Mouse (Mus musculus): ENCODE measurements around the gene Lrguk. TPM values are rescaled to one million over a fixed set of nuclear protein-coding genes. Genes with fewer than 3 reads are reported as not detected.

The Lrguk gene
- total and polyA plus RNA-seq, 2 experiments from 2014 or later = 0.19 TPM; not detected in 1

- TF ChIP-seq CTCF (IDR thresholded peaks at IDR 0.05; ENCODE audit: low read depth) = no peak
- no peak for TF ChIP-seq EP300 (IDR thresholded peaks at IDR 0.05; ENCODE audit: low read depth)
- H3K9ac ChIP-seq (replicated peaks; ENCODE audit: low read depth, low read length) = no peak overlapping the region; the same call in 1 of the 2 replicates
- no peak overlapping the region for H3K4me2 ChIP-seq (ENCODE audit: low read depth, low read length)
- H3K4me1 ChIP-seq (ENCODE audit: control insufficient read depth, insufficient read depth) = peaks cover 21% of the 10 kb centered on the region
- 34% methylated on average over 3 of the region's 3 CpGs for WGBS
- DNase-seq (ENCODE audit: low spot score) (no peak), ATAC-seq (ENCODE audit: insufficient read depth, low read depth) (no peak)
- peak overlapping the region; percentile 56; the same call in 1 of the 2 replicates for H3K27ac ChIP-seq (ENCODE audit: low read depth)
- no peak overlapping the region for H3K4me3 ChIP-seq (ENCODE audit: low read depth, low read length)
- peaks cover 25% of the 10 kb centered on the region for H3K36me3 ChIP-seq (replicated peaks; ENCODE audit: control insufficient read depth, insufficient read depth, low read length)
- H3K9me3 ChIP-seq (replicated peaks; ENCODE audit: control insufficient read depth, low read length) = no peaks in the 10 kb centered on the region
- no peaks in the 10 kb centered on the region for H3K27me3 ChIP-seq (ENCODE audit: control insufficient read depth, insufficient read depth, low read length)
Observed at GRCm38 (mm10) chr6:34154202-34154601, 125.0 kb downstream of the Lrguk start.

DNA sequence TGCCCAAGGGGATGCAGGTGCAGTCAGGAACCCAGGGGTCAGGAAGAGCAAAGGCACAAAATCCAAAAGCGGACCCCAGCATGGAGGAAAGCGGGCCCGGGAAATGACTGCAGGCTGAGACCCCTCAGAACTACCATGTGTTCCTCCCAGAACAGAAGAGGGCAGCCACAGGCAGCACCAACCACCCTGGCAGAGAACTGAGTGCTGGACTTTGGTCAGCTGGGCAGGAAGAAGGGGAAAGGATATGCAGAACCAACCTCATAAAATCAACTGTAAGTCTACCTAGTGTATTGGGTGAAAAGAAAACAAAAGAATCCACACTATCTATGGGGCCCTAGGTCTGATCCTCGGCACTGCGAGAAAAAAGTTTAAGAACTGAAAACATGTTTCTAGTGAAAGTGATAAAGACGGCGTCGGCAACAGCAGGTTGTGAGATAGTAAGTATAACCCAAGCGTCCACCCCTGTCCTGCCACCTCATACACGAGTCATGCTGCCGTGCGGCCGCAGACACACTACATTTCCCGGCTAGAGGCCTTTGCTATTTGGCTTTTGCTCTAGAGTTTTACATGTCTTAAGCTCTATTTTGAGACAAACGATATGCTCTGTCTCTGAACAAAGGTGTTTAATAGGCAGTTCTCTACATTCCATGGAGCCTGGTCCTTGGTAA lies 126.0 kb downstream of the Lrguk start:
- H3K4me3 ChIP-seq (ENCODE audit: low read depth, low read length) = no peak overlapping the region
- no peak for TF ChIP-seq CTCF (IDR thresholded peaks at IDR 0.05; ENCODE audit: low read depth)
- no peak for TF ChIP-seq EP300 (IDR thresholded peaks at IDR 0.05; ENCODE audit: low read depth)
- H3K9me3 ChIP-seq (replicated peaks; ENCODE audit: control insufficient read depth, low read length) = no peaks in the 10 kb centered on the region
- H3K27me3 ChIP-seq (ENCODE audit: control insufficient read depth, insufficient read depth, low read length) = no peaks in the 10 kb centered on the region
- H3K4me1 ChIP-seq (ENCODE audit: control insufficient read depth, insufficient read depth) = peaks cover 21% of the 10 kb centered on the region
- peaks cover 36% of the 10 kb centered on the region for H3K36me3 ChIP-seq (replicated peaks; ENCODE audit: control insufficient read depth, insufficient read depth, low read length)
- H3K27ac ChIP-seq (ENCODE audit: low read depth) = peak overlapping the region; percentile 56; the same call in 1 of the 2 replicates
- 72% methylated on average over 15 of the region's 15 CpGs for WGBS
- ATAC-seq (ENCODE audit: insufficient read depth, low read depth) (no peak), DNase-seq (ENCODE audit: low spot score) (no peak)
- H3K9ac ChIP-seq (replicated peaks; ENCODE audit: low read depth, low read length) = no peak overlapping the region
- H3K4me2 ChIP-seq (ENCODE audit: low read depth, low read length) = no peak overlapping the region

DNA sequence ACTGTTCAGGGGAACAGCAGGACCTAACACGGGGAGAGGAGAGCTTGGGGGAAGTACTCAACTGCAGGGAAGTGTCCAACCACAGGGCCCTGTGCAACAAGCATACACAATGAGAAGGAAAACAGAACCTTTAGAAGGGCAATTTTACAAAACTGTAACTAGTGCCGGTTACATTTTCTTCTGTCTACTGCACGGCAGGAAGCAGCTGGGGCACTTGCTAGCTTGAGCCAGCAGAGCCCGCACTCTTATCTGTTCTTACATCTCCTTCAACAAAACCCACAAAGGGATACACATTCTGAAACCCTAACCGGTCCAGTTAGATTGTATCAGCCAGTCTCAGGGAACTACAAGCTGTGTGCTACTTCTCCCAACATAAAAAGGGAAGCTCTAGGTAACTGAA lies 126.8 kb downstream of the Lrguk start:
- Histone ChIP-seq H3K4me2 (ENCODE audit: low read depth, low read length) (no peak overlapping the region), H3K4me1 (ENCODE audit: control insufficient read depth, insufficient read depth) (peaks cover 21% of the 10 kb centered on the region), H3K27ac (ENCODE audit: low read depth) (peak overlapping the region; percentile 56; the same call in 1 of the 2 replicates), H3K27me3 (ENCODE audit: control insufficient read depth, insufficient read depth, low read length) (no peaks in the 10 kb centered on the region), H3K4me3 (ENCODE audit: low read depth, low read length) (no peak overlapping the region), H3K36me3 (replicated peaks; ENCODE audit: control insufficient read depth, insufficient read depth, low read length) (peaks cover 44% of the 10 kb centered on the region), H3K9ac (replicated peaks; ENCODE audit: low read depth, low read length) (no peak overlapping the region), H3K9me3 (replicated peaks; ENCODE audit: control insufficient read depth, low read length) (no peaks in the 10 kb centered on the region)
- WGBS = 53% methylated on average over 5 of the region's 5 CpGs
- ATAC-seq (ENCODE audit: insufficient read depth, low read depth) (no peak), DNase-seq (ENCODE audit: low spot score) (no peak)
- no peak for TF ChIP-seq CTCF (IDR thresholded peaks at IDR 0.05; ENCODE audit: low read depth)
- no peak for TF ChIP-seq EP300 (IDR thresholded peaks at IDR 0.05; ENCODE audit: low read depth)

DNA sequence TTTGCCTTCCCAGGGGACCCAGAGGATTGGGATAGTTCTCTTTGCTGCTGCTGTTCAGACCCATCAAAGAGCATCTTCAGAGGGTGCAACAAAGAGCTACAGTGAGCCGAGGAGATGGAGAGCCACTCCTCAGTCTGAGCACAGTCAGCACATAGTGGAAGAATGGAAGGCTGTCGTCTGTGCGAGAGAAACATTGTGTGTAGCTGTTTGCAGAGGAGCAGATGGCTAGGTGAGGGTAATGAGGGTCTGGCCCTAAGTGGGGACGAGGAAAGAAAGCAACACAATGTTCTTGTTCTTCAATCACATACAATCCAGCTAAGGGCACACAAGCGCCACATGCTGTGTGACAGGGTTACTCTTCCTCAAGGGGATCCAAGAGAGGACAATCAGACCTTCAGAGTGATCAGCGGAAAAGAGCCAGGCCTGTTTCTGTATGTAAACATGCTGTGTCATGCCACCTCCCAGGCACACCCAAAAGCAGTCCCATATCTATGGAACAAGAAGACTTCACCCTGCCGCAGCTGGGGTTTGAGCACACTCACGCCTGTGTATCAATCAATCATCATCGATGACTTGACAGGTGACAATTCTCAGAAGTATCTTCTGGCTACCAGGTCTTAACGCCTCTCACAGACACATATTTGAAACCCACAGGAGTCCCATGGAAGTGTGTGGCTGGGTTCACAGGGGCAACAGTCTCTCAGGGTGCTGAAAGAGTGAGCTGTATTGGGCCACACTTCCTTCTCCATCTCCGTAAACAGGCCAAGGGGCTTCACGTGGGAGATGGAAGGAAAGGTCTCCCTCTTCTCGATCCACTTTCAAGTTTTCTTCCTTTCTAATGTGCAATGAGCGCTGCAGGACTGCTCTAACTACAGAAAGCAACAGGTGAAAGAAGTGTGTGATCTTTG lies 127.8 kb downstream of the Lrguk start:
- peaks cover 21% of the 10 kb centered on the region for H3K4me1 ChIP-seq (ENCODE audit: control insufficient read depth, insufficient read depth)
- no peak overlapping the region for H3K4me2 ChIP-seq (ENCODE audit: low read depth, low read length)
- no peak overlapping the region for H3K4me3 ChIP-seq (ENCODE audit: low read depth, low read length)
- H3K27me3 ChIP-seq (ENCODE audit: control insufficient read depth, insufficient read depth, low read length) = no peaks in the 10 kb centered on the region
- no peak for ATAC-seq (ENCODE audit: insufficient read depth, low read depth)
- TF ChIP-seq CTCF (IDR thresholded peaks at IDR 0.05; ENCODE audit: low read depth) (no peak), EP300 (IDR thresholded peaks at IDR 0.05; ENCODE audit: low read depth) (no peak)
- H3K27ac ChIP-seq (ENCODE audit: low read depth) = peak overlapping the region; percentile 15; the same call in 1 of the 2 replicates
- H3K36me3 ChIP-seq (replicated peaks; ENCODE audit: control insufficient read depth, insufficient read depth, low read length) = peaks cover 53% of the 10 kb centered on the region
- 85% methylated on average over 14 of the region's 14 CpGs for WGBS
- no peaks in the 10 kb centered on the region for H3K9me3 ChIP-seq (replicated peaks; ENCODE audit: control insufficient read depth, low read length)
- DNase-seq (ENCODE audit: low spot score) = no peak
- no peak overlapping the region for H3K9ac ChIP-seq (replicated peaks; ENCODE audit: low read depth, low read length)

GRCm38 (mm10) chr6:34159998-34160815 lies 131.0 kb downstream of the Lrguk start:
- Histone ChIP-seq H3K27ac (ENCODE audit: low read depth) (no peak overlapping the region), H3K9ac (replicated peaks; ENCODE audit: low read depth, low read length) (no peak overlapping the region), H3K27me3 (ENCODE audit: control insufficient read depth, insufficient read depth, low read length) (no peaks in the 10 kb centered on the region), H3K4me1 (ENCODE audit: control insufficient read depth, insufficient read depth) (peaks cover 4% of the 10 kb centered on the region; the same call in 1 of the 2 replicates), H3K9me3 (replicated peaks; ENCODE audit: control insufficient read depth, low read length) (no peaks in the 10 kb centered on the region), H3K4me3 (ENCODE audit: low read depth, low read length) (no peak overlapping the region), H3K36me3 (replicated peaks; ENCODE audit: control insufficient read depth, insufficient read depth, low read length) (peaks cover 59% of the 10 kb centered on the region), H3K4me2 (ENCODE audit: low read depth, low read length) (no peak overlapping the region)
- TF ChIP-seq EP300 (IDR thresholded peaks at IDR 0.05; ENCODE audit: low read depth) = no peak
- TF ChIP-seq CTCF (IDR thresholded peaks at IDR 0.05; ENCODE audit: low read depth) = peak; percentile 21
- 48% methylated on average over 23 of the region's 23 CpGs for WGBS
- no peak for ATAC-seq (ENCODE audit: insufficient read depth, low read depth)
- DNase-seq (ENCODE audit: low spot score) = no peak
